Mouse (Mus musculus): Measurements from ENCODE around the gene Ube2c.

Ube2c gene

DNA sequence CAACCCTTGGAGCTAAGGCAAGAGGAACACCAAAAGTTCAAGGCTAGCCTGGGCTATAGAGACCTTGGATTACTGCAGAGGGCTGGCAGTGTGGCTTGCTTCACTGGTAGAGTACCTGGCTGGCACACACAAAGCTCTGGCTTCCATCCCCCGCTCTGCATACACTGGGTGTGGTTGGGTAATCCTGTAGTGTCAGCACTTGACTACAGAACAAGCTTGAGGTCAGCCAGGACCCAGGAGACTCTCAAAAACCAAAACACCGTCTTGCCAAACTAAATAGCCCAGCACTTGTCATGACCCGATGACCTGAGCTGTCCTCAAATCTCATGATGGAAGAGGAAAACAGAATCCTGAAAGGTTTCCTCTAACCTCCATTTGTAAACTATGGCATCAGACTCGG lies 20.8 kb downstream of the Ube2c start:
- DNase-seq = no peak

DNA sequence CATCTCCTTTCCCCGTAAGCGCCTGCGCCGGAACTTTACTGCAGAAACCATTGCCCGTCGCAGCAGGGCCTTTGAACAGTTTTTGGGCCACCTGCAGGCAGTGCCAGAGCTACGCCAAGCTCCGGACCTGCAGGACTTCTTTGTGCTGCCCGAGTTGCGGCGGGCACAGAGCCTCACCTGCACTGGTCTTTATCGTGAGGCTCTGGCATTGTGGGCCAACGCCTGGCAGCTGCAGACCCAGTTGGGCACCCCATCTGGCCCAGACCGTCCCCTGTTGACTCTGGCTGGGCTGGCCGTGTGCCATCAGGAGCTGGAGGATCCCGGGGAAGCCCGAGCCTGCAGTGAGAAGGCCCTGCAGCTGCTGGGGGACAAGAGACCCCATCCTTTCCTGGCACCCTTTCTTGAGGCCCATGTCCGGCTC lies 22.2 kb downstream of the Ube2c start:
- no peak for DNase-seq

DNA sequence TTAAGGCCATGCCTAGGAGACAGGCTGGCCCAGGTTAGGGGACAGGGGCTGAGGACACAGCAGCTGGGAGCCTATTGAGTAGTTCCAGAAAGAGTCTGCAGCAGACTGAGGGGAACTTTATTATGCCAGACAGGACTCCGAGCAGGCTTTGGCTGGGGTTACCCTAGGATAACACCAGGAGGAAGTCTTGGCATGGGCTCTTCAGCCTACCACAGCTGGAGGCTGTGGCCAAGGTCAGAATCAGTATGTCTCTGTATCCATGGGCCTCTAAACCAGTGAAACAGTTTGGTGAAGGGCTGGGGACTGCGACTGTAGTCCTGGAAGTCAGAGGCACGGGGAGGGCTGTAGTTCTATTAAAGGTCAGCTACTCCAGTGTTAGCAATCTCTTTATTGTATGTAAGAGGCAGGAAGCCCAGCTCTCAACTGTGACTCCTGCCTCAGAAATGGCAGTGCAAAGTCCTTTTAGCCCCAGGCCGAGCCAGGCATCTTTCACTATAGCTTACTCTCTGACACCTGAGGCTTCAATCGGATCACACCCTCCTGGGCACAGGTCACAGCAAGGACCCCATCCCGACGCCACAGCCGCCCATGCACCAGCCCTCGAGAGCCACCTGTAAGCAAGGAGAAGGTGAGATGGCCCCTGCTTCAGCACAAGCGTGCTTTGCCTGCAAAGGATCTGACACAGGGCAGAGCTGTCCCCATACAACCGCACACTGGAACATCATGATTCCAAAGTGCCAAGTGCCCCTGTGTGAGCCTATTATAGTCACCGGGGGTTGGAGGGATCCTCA lies 22.9 kb downstream of the Ube2c start:
- DNase-seq = no peak

DNA sequence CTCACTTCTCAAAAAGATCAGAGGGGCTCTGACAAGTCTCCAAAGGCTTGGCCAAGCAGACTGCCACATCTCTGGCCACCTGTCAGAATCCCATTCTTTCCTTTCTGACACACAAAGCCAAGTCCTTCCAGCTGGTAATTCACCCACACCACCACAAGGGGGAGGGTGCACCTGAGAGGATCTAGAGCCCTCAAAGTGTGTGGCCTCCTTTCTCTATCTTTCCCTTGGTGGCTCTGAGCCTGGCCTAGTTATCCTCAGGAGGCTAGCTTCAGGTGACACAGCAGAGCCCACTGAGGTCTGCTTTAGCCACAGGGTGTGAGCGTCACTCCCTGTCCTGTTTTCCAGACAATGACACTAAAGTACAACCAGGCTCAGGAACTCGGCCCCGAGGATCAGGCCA lies 23.5 kb downstream of the Ube2c start:
- DNase-seq = peak; percentile 74

DNA sequence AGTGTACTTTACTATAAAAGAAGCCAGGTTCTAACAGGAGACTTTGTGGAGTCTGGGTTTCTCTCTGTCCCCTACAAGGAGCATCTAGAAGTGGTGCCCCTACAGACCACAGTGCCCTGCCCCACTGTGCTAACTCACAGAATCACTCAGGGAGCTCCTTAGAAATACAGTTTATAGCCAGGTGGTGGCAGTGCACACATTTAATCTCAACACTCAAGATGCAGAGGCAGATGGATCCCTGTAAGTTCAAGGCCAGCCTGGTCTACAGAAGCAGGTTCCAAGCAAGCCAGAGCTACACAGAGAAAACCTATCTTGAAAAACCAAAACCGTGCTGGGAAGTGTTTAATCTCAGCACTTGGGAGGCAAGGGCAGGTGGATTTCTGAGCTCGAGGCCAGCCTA lies 24.1 kb downstream of the Ube2c start:
- peak; percentile 40 for DNase-seq

DNA sequence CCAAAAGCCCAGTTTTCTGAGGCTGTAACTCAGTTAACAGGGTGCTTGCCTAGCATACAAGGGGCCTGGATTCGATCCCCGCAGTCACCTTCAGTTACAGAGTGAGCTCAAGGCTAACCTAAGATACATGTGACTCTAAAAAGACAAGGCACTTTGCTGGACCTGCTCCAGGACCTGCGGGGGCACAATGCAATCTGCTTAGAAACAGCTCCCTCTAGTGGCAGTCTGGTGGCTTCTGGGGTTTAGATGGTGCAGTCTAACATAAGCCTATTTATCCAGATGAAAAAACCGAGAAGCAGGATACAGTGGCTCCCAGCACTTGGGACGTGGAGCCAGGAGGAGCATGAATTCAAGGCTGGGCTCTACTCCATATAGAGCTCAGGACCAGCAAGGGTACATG lies 24.6 kb downstream of the Ube2c start:
- peak; percentile 93 for DNase-seq

DNA sequence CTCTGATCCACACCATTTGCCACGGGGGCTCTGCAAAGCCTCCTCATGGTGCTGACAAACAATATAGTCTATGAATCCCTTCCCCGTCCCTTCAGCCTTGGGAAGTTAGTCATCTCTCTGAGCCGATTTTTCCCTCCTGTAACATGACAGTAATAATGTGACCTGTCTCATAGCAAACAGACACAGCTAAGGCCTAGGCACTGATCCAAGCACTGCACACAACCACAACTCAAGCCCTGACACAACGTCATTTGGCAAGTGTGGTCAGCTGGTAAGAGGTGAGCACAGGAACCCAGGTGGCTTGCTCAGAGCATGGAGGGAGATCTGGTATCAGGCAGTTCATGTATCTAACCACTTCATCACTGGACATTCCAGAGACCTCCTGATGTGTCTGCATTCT lies 26.2 kb downstream of the Ube2c start:
- DNase-seq = no peak

DNA sequence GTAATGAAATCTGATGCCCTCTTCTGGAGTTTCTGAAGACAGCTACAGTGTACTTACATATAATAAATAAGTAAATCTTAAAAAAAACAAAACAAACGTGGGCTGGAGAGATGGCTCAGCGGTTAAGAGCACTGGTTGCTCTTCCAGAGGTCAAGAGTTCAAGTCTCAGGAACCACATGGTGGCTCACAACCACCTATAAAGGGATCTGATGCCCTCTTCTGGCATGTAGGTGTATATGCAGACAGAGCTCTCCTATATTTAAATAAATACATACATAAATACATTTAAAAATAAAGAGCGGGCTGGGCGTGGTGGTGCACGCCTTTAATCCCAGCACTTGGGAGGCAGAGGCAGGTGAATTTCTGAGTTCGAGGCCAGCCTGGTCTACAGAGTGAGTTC lies 28.9 kb downstream of the Ube2c start:
- peak; percentile 35 for DNase-seq

DNA sequence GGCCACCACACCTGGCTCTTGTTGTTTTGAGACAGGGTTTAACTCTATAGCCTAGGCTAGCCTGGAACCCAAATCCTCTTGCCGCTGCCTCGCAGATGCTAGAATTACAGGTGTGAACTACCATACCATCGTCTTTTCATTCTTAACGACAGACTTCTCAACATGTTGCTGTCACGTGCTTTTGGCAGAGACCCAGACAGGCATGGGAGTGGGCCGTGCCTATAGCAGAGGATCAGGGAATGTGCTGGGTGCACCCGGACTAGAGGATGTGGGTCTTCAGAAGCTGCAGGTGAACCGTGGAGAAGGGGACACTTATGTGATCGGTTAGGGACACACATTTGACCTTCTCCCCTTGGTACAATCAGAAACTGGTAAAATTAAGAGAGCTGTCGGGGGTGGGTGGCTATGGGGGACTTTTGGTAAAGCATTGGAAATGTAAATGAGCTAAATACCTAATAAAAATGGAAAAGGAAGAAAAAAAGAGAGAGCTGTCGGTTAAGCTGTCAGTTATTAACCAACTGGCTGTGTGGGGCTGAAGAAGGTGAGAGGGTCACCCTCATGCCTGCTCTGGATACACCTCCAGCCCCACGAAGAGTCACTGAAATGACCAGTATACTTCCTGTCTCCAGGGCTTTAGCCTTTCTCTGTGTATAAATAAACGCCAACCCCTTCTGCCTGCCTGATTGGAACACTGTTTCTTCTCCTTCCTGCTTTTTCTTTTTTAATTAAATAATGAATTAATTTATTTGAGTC lies 30.7 kb downstream of the Ube2c start:
- DNase-seq = no peak

DNA sequence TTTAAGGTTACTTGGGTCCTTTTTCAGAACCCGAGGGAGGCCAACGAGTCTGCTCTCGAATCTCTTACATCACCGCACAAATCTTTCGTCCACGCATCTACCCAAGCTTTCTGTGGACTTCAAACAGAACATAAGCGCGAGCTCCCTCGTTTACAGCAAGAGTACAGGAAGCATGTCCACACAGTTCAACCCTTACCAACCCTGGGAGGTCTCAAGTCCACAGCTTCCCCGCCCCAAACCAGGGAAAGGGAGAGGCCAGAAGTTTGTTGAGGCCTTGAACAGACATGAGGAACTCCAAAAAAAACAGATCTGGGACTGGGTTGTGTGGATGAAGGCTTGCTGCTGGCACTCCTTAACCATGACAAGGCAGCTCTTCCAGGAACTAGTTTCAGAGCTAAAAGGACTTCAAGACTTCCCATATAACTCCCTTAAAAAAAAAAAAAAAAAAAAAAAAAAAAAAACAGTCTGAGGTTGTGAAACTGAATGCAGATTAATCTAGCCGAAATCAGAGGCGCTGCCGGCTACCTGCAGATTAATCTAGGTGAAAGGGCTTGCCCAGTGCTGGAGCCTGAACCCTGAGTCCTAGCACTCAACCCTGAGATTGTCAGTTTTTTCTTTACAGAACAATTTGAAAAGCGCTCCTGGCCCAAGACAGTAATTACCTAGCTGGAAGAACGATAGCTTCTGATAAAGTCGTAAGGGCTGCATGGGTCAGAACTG lies 33.7 kb downstream of the Ube2c start:
- no peak for DNase-seq

DNA sequence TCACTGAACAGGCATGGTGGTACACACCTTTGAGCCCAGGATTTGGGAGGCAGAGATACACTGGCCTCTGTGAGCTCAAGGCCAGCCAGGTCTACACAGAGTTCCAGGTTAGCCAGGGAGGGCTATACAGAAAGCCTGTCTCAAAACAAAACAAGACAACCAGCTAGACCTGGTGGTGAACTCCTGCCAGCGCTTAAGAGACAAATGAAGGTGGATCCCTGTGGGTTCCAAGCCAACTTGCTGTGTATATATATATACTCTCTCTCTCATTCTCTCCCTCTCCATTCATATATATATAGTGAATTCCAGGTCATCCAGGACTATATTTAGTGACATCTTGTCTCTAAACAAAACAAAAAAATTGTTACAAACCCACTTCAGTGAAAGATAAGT lies 34.2 kb downstream of the Ube2c start:
- no peak for DNase-seq

DNA sequence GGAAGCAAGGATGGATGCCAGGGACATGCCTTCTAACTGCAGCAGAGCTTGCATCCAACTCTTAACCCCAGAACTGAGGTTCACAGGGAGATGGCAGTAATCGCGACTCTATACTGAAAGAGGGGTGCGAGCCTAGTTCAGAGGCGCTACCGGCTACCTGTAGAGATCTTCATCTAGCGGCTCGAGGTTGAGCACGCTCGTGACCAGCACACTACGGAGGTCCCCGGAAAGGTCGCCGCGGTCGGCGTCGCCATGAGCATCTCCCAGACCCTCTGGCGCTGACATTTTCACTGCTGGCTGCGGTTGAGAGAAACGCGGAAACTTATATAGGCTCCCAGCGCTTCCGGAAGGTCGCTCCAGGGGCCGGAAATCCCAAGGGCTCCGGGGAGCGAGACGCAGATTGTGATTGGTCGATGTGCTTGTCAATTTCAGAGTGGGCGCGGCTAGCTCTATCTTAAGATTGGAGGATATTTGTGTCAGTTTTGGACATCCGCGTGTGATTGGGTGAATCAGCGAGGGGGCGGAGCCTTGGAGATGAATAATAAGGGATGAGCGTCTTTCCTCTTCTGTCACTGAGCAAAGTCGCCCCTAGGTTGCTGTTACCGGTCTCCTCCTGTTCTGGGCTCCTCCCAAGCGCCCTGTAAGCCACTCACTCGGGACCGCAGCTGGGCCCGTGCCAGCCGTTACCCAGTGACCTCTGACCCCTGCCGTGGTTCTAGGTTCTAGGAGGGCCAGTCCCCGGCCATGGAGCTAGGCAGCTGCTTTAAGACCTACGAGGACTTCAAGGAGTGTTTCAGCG lies 35.0 kb downstream of the Ube2c start, which contains the start of the genes Acot8 and Zswim3:
Acot8 (minus strand) TSS at position 350 of the 799 bp plus-strand sequence.
Zswim3 (plus strand) TSS at position 566 of the 799 bp plus-strand sequence.
- peak; percentile 100 for DNase-seq

DNA sequence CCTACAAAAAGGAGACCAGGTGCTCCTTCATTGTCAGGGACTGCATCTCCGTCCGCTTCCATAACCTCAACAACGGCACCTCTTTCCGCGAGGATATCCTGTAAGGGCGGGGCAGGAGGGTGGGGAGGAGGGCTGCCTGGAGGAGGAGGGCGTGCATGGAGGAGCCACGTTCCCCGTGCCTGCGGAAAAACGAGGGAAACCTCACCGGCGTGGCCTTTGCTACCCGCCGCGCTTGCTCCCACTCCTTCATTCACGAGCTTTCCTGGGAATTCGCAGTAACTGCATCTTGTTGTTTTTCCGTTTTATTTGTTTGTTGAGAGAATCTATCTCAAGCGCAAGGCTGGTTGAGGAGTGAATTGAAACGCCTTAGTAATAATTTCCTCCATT lies 35.6 kb downstream of the Ube2c start:
- DNase-seq = no peak

DNA sequence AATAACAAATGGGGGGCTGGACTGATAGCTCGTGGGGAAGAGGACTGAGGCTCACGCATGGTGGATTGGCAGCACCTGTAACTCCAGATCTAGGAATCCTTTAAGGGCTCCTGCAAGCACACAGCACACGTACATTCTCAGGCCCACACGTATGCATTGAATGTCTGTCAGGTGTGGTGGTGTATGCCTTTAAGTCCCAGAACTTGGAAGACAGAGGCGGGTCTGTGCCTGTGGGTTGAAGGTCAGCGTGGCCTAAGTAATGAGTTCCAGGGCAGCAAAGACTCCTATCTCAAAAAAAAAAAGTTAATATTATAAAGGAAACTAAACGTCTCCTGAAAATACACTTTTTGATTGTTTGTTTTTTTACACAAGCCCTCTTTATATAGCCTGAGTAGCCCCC lies 36.9 kb downstream of the Ube2c start:
- no peak for DNase-seq

DNA sequence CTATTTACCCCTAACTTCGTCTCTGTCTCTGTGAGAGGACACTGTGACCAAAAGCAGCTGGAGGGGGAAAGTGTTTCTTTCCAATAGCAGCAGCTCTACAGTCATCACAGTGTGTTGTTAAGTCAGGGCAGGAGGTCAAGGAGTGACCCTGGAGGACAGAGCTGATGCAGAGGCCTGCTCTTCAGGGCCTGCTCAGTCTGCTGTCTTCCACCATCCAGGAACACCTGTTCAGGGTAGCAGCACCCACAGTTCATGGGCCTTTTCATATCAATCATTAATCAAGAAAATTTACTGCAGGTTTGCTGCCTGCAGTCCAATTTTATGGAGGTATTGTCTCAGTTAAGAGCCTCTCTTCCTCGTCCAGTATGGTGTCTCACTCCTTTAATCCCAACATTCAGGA lies 43.9 kb downstream of the Ube2c start:
- DNase-seq = no peak

DNA sequence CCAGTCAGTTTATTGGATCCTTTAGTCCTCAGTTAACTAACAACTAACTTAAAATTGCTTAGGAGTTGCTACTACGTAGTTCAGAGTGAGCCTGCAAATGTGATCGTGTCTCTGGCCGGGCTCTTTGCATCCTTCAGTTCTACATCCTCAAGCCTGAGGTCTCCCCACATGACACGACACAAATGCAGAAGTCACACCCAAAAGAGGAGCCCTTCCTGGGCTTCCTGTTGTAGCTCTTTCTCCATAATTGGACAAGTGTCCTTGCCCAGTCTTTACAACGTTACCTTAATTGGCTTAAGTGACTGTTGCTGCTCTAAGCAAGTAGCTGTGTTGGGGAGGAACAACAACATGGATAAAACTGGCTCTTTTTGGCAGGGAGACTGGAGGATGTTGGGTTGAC lies 45.6 kb downstream of the Ube2c start:
- DNase-seq = no peak

DNA sequence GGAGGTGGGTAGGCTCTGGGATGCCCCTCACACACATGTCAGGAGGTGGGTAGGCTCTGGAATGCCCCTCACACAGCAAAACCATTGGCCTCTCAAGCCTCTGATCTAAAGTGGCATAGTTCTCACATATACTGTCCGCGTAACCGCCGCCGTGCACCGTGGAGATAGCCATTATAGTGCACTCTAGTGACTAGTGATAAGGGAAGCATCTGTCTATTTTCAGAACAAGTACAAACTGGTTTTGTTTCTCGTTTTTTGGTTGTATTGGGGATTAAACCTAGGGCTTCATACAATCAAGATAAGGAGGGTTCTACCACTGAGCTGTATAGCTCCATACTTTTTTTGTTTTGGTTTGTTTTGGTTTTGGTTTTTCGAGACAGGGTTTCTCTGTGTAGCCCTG lies 46.1 kb downstream of the Ube2c start:
- no peak for DNase-seq

DNA sequence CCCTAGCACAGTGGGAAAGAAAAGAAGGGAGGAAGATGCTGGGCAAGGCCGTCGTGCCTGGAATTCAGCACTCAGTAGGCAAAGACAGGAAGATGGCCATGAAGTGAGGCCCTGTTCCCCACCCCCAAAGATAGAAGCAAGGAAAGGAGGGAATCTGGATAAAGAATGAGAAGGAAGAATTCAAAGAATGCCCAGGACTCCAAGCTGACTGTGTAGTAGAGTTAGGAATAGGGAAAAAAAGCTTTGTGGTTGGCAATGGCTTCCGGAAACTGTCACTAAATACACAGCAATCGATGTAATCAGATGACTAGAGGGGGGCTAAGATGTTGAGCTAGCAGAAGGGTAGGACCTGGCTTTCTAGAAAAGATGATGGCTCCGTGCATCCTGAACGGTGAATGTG lies 47.5 kb downstream of the Ube2c start:
- no peak for DNase-seq

DNA sequence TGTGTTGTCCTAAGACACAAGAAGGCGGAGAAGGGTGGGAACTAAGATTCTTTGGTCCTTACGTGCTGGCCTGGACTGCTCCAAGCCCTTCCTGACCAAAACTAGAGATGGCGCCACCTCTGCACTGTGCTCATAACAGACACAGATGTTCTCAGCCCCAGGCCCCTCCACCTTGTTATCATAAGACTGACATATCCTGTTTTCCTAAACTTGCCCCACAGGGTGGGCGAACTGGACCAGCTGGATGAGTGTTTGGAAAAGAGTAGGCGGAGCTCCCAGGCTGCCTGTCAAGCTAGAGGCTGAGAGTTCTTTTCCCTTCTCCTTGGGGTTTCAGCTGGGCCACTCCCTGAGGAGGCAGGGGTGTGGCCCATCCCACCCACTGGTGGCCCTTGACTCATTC lies 48.0 kb downstream of the Ube2c start:
- no peak for DNase-seq

DNA sequence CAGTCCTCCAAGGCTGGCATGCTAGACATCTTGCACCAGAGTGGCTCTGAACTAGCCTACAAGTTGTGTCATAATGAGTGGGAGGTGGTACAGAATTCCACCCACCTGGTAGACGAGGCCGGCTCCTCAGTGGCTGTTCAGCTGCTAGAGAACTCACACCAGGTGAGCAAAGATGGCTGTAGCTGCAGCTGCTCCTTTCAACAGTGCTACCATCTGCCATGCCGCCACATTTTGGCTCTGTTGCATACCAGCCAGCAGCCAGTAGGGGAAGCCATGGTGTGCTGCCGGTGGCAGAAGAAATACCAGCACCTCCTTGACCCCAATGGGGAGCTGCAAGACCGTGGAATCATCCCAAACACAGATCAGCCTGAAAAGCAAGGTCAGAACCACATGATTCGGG lies 51.4 kb downstream of the Ube2c start:
- no peak for DNase-seq

DNA sequence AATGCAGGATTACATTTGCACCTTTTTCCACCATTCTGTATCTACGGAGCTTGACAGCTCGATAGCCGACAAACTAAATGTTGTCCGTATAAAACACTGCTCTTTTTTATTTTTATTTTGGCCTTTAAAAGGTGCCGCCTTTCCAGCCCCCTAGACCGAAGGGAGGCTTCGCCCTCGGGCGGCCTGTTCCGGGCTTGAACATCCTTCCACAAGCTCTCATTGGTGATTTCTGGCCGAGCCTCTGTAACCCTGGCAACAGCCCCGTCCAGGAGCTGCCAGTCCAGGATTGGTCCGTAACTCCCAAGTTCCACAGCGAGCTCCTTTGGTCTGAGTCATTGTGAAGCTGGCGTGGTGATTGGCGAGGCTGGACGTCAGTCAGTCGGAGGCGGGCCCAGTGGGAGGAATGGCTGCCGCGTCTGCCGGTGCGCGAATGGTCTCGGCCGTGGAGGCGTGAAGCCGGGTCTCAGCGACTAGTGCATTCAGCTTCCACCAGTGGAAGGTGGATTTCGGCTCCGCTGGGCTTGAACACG lies 53.0 kb downstream of the Ube2c start, which contains the start of gene Zswim1:
Zswim1 (plus strand) TSS at position 51 of the 530 bp plus-strand sequence.
- DNase-seq = peak; percentile 99

DNA sequence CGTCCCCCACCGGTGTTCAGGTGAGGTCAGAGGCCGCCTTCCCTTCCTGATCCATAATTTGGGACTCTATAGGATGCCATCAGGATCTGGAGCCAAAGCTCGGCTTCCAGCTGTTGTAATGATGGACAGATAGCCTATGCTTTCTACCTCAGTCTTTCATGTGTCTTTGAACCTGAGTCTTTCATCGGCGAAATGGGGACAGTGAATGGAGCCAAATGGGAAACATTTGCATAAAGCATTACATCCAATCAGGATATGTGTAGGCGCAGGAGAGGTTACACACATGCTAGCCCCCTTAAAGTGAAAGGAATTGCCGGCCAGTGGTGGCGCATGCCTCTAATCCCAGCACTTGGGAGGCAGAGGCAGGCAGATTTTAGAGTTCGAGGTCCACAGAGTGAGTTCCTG lies 53.5 kb downstream of the Ube2c start:
- peak; percentile 64 for DNase-seq

All from retina, postnatal 1 day (tissue).